Mouse (Mus musculus) liver, embryonic 11.5 days (tissue): ENCODE data around the gene Mapre3. TPM values are rescaled to one million over a fixed set of nuclear protein-coding genes. Genes with fewer than 3 reads are reported as not detected.

Experiments
- ATAC-seq: fragments of 200-750 bp; cut with Nextera tagmentation; replicated peaks from 2 replicates; pipeline ENCODE4 v1.8.0; 2017; ENCODE audit warnings: moderate number of reproducible peaks, mild to moderate bottlenecking, moderate TSS enrichment, moderate library complexity; ENCODE audit not compliant: low FRiP score
- DNase-seq: peaks from one replicate; pipeline ENCODE4 v3.0.0-alpha.2; 2017; ENCODE audit warnings: low spot score
- H3K27ac ChIP-seq: fragments of 300-500 bp; sonication (generic); 2 replicates; pipeline ENCODE4 v1.5.1; 2014; ENCODE audit warnings: mild to moderate bottlenecking, low read depth, low read length, control low read depth
- H3K27me3 ChIP-seq: fragments of 300-500 bp; sonication (generic); replicated peaks from 2 replicates; pipeline ENCODE4 v1.6.1; 2014; ENCODE audit warnings: low read length, mixed read lengths; ENCODE audit not compliant: control insufficient read depth, insufficient read depth
- H3K36me3 ChIP-seq: fragments of 300-500 bp; sonication (generic); 2 replicates; pipeline ENCODE4 v1.6.1; 2014; ENCODE audit warnings: mild to moderate bottlenecking, low read length, moderate library complexity, mixed read lengths; ENCODE audit not compliant: control insufficient read depth, insufficient read depth
- H3K4me1 ChIP-seq: fragments of 300-500 bp; sonication (generic); replicated peaks from 2 replicates; pipeline ENCODE4 v1.6.1; 2014; ENCODE audit warnings: low read length, mixed read lengths; ENCODE audit not compliant: control insufficient read depth, insufficient read depth
- H3K4me2 ChIP-seq: fragments of 300-500 bp; sonication (generic); 2 replicates; pipeline ENCODE4 v1.6.1; 2014; ENCODE audit warnings: mild to moderate bottlenecking, control low read depth, moderate library complexity
- H3K4me3 ChIP-seq: fragments of 300-500 bp; sonication (generic); 2 replicates; pipeline ENCODE4 v1.5.1; 2014; ENCODE audit warnings: low read depth, low read length, control low read depth
- H3K9ac ChIP-seq: fragments of 300-500 bp; sonication (generic); 2 replicates; pipeline ENCODE4 v1.6.1; 2014; ENCODE audit warnings: low read depth, low read length, control low read depth
- H3K9me3 ChIP-seq: fragments of 300-500 bp; sonication (generic); 2 replicates; pipeline ENCODE4 v1.6.1; 2016; ENCODE audit warnings: low read length, inconsistent platforms, mixed read lengths; ENCODE audit not compliant: control insufficient read depth
- WGBS: fragments of 180-500 bp; shearing (Covaris S2); extraction: QIAGEN DNeasy Blood & Tissue Kit; methylation state at CpG from one replicate; pipeline ENCODE4 v1.1.7; 2014; 5-methylcytosine and 5-hydroxymethylcytosine counted together
- polyA plus RNA-seq: library from polyadenylated mRNA; unstranded; fragments of >200 nt; fragmentation: Nextera tagmentation; extraction: Ambion mirVana; gene quantifications from 2 replicates; pipeline ENCODE4 v1.2.1, GENCODE M21; 2014

Mapre3 gene
- polyA plus RNA-seq, 1 experiment from 2014 or later, result 7.9 TPM

- H3K36me3 ChIP-seq, result no peaks in the 10 kb centered on the region
- no peak for ATAC-seq
- no peak overlapping the region for H3K4me2 ChIP-seq
- H3K9me3 ChIP-seq, result no peaks in the 10 kb centered on the region
- WGBS, result 71% methylated on average over 2 of the region's 2 CpGs
- H3K9ac ChIP-seq, result no peak overlapping the region
- H3K27me3 ChIP-seq, result no peaks in the 10 kb centered on the region
- DNase-seq, result no peak
- H3K4me3 ChIP-seq, result no peak overlapping the region
- no peak overlapping the region for H3K27ac ChIP-seq
- no peaks in the 10 kb centered on the region for H3K4me1 ChIP-seq
Observed at GRCm38 (mm10) chr5:30839731-30840130, 25.3 kb downstream of the Mapre3 start.

DNA sequence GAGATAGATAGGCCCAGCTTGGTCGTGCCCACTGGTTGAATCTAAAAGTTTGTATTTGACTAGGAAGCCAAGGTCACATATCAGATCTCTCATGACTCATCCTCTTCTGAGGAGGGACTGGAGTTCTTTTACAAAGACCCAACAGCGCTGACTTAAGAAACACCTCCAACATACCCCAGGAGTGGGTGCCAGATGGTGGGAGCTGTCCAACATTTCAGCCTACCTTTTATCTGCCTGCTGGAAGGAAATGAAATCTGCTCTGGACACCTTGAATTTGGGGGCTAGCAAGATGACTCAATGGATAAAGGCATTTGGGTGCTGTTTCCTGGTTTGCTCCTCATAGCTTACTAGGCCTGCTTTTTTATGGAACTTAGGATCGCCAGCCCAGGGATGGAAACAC lies 27.5 kb downstream of the Mapre3 start:
- Histone ChIP-seq H3K9me3 (no peaks in the 10 kb centered on the region), H3K27me3 (no peaks in the 10 kb centered on the region), H3K4me1 (no peaks in the 10 kb centered on the region), H3K4me3 (no peak overlapping the region), H3K36me3 (no peaks in the 10 kb centered on the region), H3K9ac (no peak overlapping the region), H3K27ac (no peak overlapping the region), H3K4me2 (no peak overlapping the region)
- ATAC-seq (no peak), DNase-seq (no peak)
- 39% methylated on average over 3 of the region's 3 CpGs for WGBS

DNA sequence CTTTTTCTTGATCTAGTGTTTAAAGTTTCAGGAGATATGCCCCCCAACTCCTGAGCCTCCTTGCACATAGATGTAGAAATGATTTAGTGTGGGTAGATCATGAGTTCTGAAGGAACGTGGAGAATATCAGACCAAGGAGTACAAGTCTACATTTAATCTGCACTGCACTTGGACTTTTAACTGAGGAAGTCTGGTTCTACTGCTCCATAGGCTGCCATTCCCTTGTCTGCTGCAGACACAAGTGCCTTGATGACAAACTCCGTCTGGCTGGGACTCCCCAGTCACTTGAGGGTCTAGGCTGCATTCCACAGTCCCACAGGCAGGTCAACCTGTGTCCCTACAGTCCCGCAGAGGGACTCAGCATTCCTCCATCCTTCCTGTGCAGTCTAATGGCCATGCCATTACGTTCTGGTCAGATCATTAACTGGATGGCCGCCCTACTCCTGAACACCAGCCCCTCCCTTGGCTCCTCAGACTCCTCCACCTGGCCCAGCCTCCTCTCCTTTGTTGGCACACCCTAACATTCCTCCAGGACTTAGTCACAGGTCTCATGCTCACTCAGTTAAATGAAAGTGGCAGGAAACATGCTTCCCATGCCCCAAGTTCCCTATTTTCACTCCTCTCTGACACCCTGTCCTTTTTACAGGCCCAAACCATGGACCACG lies 35.6 kb downstream of the Mapre3 start:
- no peaks in the 10 kb centered on the region for H3K4me1 ChIP-seq
- no peak overlapping the region for H3K9ac ChIP-seq
- H3K4me2 ChIP-seq, result no peak overlapping the region
- no peaks in the 10 kb centered on the region for H3K36me3 ChIP-seq
- WGBS, result 53% methylated on average over 6 of the region's 6 CpGs
- DNase-seq (no peak), ATAC-seq (no peak)
- no peak overlapping the region for H3K27ac ChIP-seq
- H3K9me3 ChIP-seq, result no peaks in the 10 kb centered on the region
- H3K27me3 ChIP-seq, result no peaks in the 10 kb centered on the region
- H3K4me3 ChIP-seq, result no peak overlapping the region

- Histone ChIP-seq H3K9ac (no peak overlapping the region), H3K27ac (no peak overlapping the region), H3K27me3 (no peaks in the 10 kb centered on the region), H3K4me3 (no peak overlapping the region), H3K4me1 (no peaks in the 10 kb centered on the region), H3K9me3 (no peaks in the 10 kb centered on the region), H3K4me2 (no peak overlapping the region), H3K36me3 (no peaks in the 10 kb centered on the region)
- WGBS, result 63% methylated on average over 2 of the region's 2 CpGs
- ATAC-seq, result no peak
- no peak for DNase-seq
Observed at GRCm38 (mm10) chr5:30850556-30850925, 36.1 kb downstream of the Mapre3 start.

GRCm38 (mm10) chr5:30853522-30853921 lies 39.1 kb downstream of the Mapre3 start:
- DNase-seq, result no peak
- H3K36me3 ChIP-seq, result no peaks in the 10 kb centered on the region
- no peaks in the 10 kb centered on the region for H3K27me3 ChIP-seq
- H3K27ac ChIP-seq, result no peak overlapping the region
- no peak overlapping the region for H3K4me3 ChIP-seq
- no peaks in the 10 kb centered on the region for H3K9me3 ChIP-seq
- 83% methylated on average over 4 of the region's 4 CpGs for WGBS
- no peaks in the 10 kb centered on the region for H3K4me1 ChIP-seq
- ATAC-seq, result no peak
- no peak overlapping the region for H3K9ac ChIP-seq
- H3K4me2 ChIP-seq, result no peak overlapping the region

GRCm38 (mm10) chr5:30855674-30856073 lies 41.2 kb downstream of the Mapre3 start:
- H3K27me3 ChIP-seq, result no peaks in the 10 kb centered on the region
- DNase-seq, result no peak
- H3K4me1 ChIP-seq, result no peaks in the 10 kb centered on the region
- no peak for ATAC-seq
- no peak overlapping the region for H3K9ac ChIP-seq
- WGBS, result 44% methylated on average over 3 of the region's 3 CpGs
- H3K4me2 ChIP-seq, result no peak overlapping the region
- H3K36me3 ChIP-seq, result no peaks in the 10 kb centered on the region
- no peak overlapping the region for H3K4me3 ChIP-seq
- H3K9me3 ChIP-seq, result no peaks in the 10 kb centered on the region
- no peak overlapping the region for H3K27ac ChIP-seq

DNA sequence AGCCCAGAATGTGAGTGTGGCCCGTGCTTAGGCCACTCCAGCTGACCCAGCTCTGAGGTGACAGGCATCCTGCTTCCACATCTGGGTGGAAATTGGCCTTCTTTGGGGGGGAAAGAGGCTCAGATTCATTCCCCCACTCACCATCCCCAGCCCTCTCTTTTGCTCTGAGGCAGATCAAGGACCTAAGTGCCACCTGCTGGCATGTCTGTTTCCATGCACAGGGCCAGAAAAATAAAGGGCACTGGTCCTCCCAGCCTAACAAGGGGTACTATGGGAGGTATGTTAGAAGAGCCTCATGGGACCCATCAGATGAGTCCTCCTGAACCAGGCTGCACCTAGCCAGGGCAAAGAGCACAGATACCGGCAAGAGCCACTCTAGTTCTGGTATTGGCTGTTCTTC lies 41.7 kb downstream of the Mapre3 start:
- no peak for ATAC-seq
- no peaks in the 10 kb centered on the region for H3K36me3 ChIP-seq
- H3K4me3 ChIP-seq, result no peak overlapping the region
- H3K27me3 ChIP-seq, result no peaks in the 10 kb centered on the region
- H3K9me3 ChIP-seq, result no peaks in the 10 kb centered on the region
- H3K4me1 ChIP-seq, result no peaks in the 10 kb centered on the region
- H3K27ac ChIP-seq, result no peak overlapping the region
- DNase-seq, result no peak
- no peak overlapping the region for H3K9ac ChIP-seq
- no peak overlapping the region for H3K4me2 ChIP-seq
- 75% methylated on average over 2 of the region's 2 CpGs for WGBS

- H3K27me3 ChIP-seq, result no peaks in the 10 kb centered on the region
- 35% methylated on average over 4 of the region's 4 CpGs for WGBS
- no peak overlapping the region for H3K4me3 ChIP-seq
- H3K4me2 ChIP-seq, result 0 out of 2 replicates have a peak overlapping the region, but pooled peaks have one; percentile 10
- DNase-seq, result no peak
- H3K36me3 ChIP-seq, result no peaks in the 10 kb centered on the region
- 0 out of 2 replicates have a peak, but pooled peaks have one; percentile 60 for ATAC-seq
- no peaks in the 10 kb centered on the region for H3K9me3 ChIP-seq
- no peak overlapping the region for H3K27ac ChIP-seq
- H3K4me1 ChIP-seq, result no peaks in the 10 kb centered on the region
- no peak overlapping the region for H3K9ac ChIP-seq
Observed at GRCm38 (mm10) chr5:30863852-30864251, 49.4 kb downstream of the Mapre3 start.

- H3K4me3 ChIP-seq, result no peak overlapping the region
- DNase-seq (no peak), ATAC-seq (no peak)
- H3K27ac ChIP-seq, result no peak overlapping the region
- no peaks in the 10 kb centered on the region for H3K36me3 ChIP-seq
- H3K4me2 ChIP-seq, result 0 out of 2 replicates have a peak overlapping the region, but pooled peaks have one; percentile 10
- WGBS, result 31% methylated on average over 15 of the region's 15 CpGs
- no peaks in the 10 kb centered on the region for H3K4me1 ChIP-seq
- H3K9me3 ChIP-seq, result no peaks in the 10 kb centered on the region
- H3K27me3 ChIP-seq, result no peaks in the 10 kb centered on the region
- H3K9ac ChIP-seq, result no peak overlapping the region
Observed at GRCm38 (mm10) chr5:30864322-30864721, 49.9 kb downstream of the Mapre3 start.
